Mouse (Mus musculus) lung, postnatal 0 days (tissue): ENCODE measurements at regions not wholly inside any gene's neighbourhood (a gene's known extent, or its start where the extent isn't known, plus 50 kb on each side); places are given as distances from the start of the nearest gene placed in this dataset.

Source experiments
- CTCF ChIP-seq: IDR thresholded peaks from 2 replicates; pipeline ENCODE4 v1.5.1; 2016; ENCODE audit warnings: antibody characterized with exemption, mild to moderate bottlenecking
- EP300 ChIP-seq: IDR thresholded peaks from 2 replicates; pipeline ENCODE4 v1.6.1; 2016; ENCODE audit warnings: antibody characterized with exemption, mild to moderate bottlenecking, control low read depth

DNA sequence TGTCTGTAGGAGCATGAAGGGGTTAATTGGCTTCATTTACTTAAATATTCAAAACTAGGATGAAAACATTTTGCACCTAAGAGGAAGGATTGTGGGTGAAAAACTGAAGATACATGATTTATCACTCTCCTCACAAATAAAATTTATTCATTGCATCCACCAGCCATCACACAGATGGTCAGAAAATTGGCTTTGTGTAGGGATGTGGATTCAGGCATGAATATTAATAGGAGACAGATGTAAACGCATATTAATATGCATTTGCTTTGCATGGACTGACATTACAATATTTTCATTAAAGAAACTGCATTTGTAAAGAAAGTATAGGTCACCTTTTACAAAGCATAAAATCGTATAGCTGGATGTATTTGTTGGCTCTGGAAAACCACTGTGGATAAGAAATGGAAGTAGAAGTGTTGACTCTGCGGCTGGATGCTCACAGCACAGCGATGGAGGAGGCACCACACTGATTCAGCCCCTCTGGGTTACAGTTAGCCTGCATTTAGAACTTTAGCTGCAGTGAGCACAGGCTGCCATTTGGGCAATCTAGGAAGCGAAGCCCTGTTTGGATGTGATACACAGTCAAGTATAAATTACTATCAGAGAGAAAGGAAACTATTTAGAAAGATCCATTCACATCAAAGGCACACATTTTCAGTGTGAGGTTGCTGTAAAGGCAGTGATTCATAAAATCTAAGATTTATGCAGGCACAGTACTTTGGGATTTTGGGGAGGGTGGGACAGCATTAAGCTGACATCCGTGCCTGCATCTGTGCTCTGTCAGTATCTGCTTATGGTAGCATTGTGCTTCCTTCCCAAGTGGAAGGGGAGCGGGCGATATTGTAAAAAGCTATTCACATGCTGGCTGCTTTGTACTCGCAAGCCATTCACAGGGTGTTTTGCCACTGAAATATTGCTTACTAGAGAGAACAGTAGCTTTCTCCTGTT, 135.1 kb upstream of the Fam92a start:
- TF ChIP-seq EP300, result no peak
- no peak for TF ChIP-seq CTCF
